Mouse (Mus musculus) liver, embryonic 14 days (tissue): ENCODE results near the gene Faah. TPM values are rescaled to one million over a fixed set of nuclear protein-coding genes. Genes with fewer than 3 reads are reported as not detected.

ENCODE experiments used
- polyA plus RNA-seq: library from polyadenylated mRNA; depleted of rRNA; stranded (reverse); fragments of >200 nt; gene quantifications from 2 replicates; pipeline ENCODE4 v1.2.3, GENCODE M21; 2012; rRNA removed

Faah gene
- polyA plus RNA-seq, result 3.4 and 3.9 TPM in 2 replicates

GRCm38 (mm10) chr4:116017902-116018746 is at the start of gene Faah:
Gene Faah, minus strand, starts transcription at chr4:116017926.

GRCm38 (mm10) chr4:116053399-116053961 is 35.8 kb upstream of the Faah start, which contains the start of gene Nsun4:
Gene Nsun4, minus strand, starts transcription at chr4:116053876.

GRCm38 (mm10) chr4:115939295-115940102 is 78.2 kb downstream of the Faah start, which contains the start of gene Dmbx1:
Gene Dmbx1, minus strand, starts transcription at chr4:115939926.

Other genes starting within 250 kb of the Faah start
- 0.05 and 0.07 TPM in 2 replicates for gene Tex38, start 236.9 kb downstream of the Faah start, polyA plus RNA-seq
- 9.3 and 9.6 TPM in 2 replicates for gene Atpaf1, start 233.1 kb downstream of the Faah start, polyA plus RNA-seq
- 5.1 and 6.2 TPM in 2 replicates for gene Mob3c, start 189.8 kb downstream of the Faah start, polyA plus RNA-seq
- gene Mknk1, start 178.7 kb downstream of the Faah start, polyA plus RNA-seq, result 32.7 and 39.0 TPM in 2 replicates
- 0.01 TPM in 1 of 2 replicates, not detected in the other for gene Kncn, start 133.5 kb downstream of the Faah start, polyA plus RNA-seq
- not detected in 2 replicates for gene 6430628N08Rik, start 127.3 kb downstream of the Faah start, polyA plus RNA-seq
- not detected in 2 replicates for gene Dmbx1, start 78.0 kb downstream of the Faah start, polyA plus RNA-seq
- gene Nsun4, start 36.0 kb upstream of the Faah start, polyA plus RNA-seq, result 4.4 and 5.0 TPM in 2 replicates
- gene Uqcrh, start 57.1 kb upstream of the Faah start, polyA plus RNA-seq, result 335 and 338 TPM in 2 replicates
- 11.6 and 13.9 TPM in 2 replicates for gene Lrrc41, start 57.3 kb upstream of the Faah start, polyA plus RNA-seq
- gene Rad54l, start 105.8 kb upstream of the Faah start, polyA plus RNA-seq, result 15.2 and 18.7 TPM in 2 replicates
- 8.5 and 9.1 TPM in 2 replicates for gene Pomgnt1, start 105.9 kb upstream of the Faah start, polyA plus RNA-seq
- 0.08 TPM in 2 replicates for gene Lurap1, start 133.4 kb upstream of the Faah start, polyA plus RNA-seq
- gene Tspan1, start 149.7 kb upstream of the Faah start, polyA plus RNA-seq, result not detected in 2 replicates
- gene 1700042G07Rik, start 155.4 kb upstream of the Faah start, polyA plus RNA-seq, result not detected in 2 replicates
- gene Gm49337, start 155.5 kb upstream of the Faah start, polyA plus RNA-seq, result not detected in 2 replicates
- 1.1 and 1.2 TPM in 2 replicates for gene Pik3r3, start 203.7 kb upstream of the Faah start, polyA plus RNA-seq